Mouse (Mus musculus): ENCODE results near the gene Ctnna2.

The Ctnna2 gene

GRCm38 (mm10) chr6:77817116-77817515 is 162.4 kb downstream of the Ctnna2 start:
- DNase-seq (ENCODE audit: low read depth, low spot score): no peak

- no peak for DNase-seq (ENCODE audit: low read depth, low spot score)
Observed at GRCm38 (mm10) chr6:77811041-77811440, 168.5 kb downstream of the Ctnna2 start.

- DNase-seq (ENCODE audit: low read depth, low spot score): no peak
Observed at GRCm38 (mm10) chr6:77802604-77803003, 176.9 kb downstream of the Ctnna2 start.

GRCm38 (mm10) chr6:77783342-77783741 is 196.2 kb downstream of the Ctnna2 start:
- DNase-seq (ENCODE audit: low read depth, low spot score): no peak

GRCm38 (mm10) chr6:77768357-77769103 is 211.0 kb downstream of the Ctnna2 start:
- no peak for DNase-seq (ENCODE audit: low read depth, low spot score)

- no peak for DNase-seq (ENCODE audit: low read depth, low spot score)
Observed at GRCm38 (mm10) chr6:77758164-77758563, 221.3 kb downstream of the Ctnna2 start.

GRCm38 (mm10) chr6:77745426-77745825 is 234.1 kb downstream of the Ctnna2 start:
- no peak for DNase-seq (ENCODE audit: low read depth, low spot score)

- DNase-seq (ENCODE audit: low read depth, low spot score): no peak
Observed at GRCm38 (mm10) chr6:77743651-77744050, 235.8 kb downstream of the Ctnna2 start.

GRCm38 (mm10) chr6:77742988-77743387 is 236.5 kb downstream of the Ctnna2 start:
- DNase-seq (ENCODE audit: low read depth, low spot score): no peak

GRCm38 (mm10) chr6:77738640-77739039 is 240.9 kb downstream of the Ctnna2 start:
- no peak for DNase-seq (ENCODE audit: low read depth, low spot score)

- no peak for DNase-seq (ENCODE audit: low read depth, low spot score)
Observed at GRCm38 (mm10) chr6:77724952-77725299, 254.6 kb downstream of the Ctnna2 start.

- DNase-seq (ENCODE audit: low read depth, low spot score): no peak
Observed at GRCm38 (mm10) chr6:77724042-77724951, 255.2 kb downstream of the Ctnna2 start.

- DNase-seq (ENCODE audit: low read depth, low spot score): no peak
Observed at GRCm38 (mm10) chr6:77694093-77694492, 285.4 kb downstream of the Ctnna2 start.

GRCm38 (mm10) chr6:77687173-77687572 is 292.3 kb downstream of the Ctnna2 start:
- DNase-seq (ENCODE audit: low read depth, low spot score): no peak

GRCm38 (mm10) chr6:77650127-77650526 is 329.4 kb downstream of the Ctnna2 start:
- peak; percentile 28 for DNase-seq (ENCODE audit: low read depth, low spot score)

- DNase-seq (ENCODE audit: low read depth, low spot score): no peak
Observed at GRCm38 (mm10) chr6:77644591-77644990, 334.9 kb downstream of the Ctnna2 start.

GRCm38 (mm10) chr6:77638784-77639183 is 340.7 kb downstream of the Ctnna2 start:
- DNase-seq (ENCODE audit: low read depth, low spot score): no peak

GRCm38 (mm10) chr6:77633997-77634396 is 345.5 kb downstream of the Ctnna2 start:
- no peak for DNase-seq (ENCODE audit: low read depth, low spot score)

GRCm38 (mm10) chr6:77628573-77629192 is 350.8 kb downstream of the Ctnna2 start:
- no peak for DNase-seq (ENCODE audit: low read depth, low spot score)

GRCm38 (mm10) chr6:77604642-77605392 is 374.7 kb downstream of the Ctnna2 start:
- DNase-seq (ENCODE audit: low read depth, low spot score): no peak

- DNase-seq (ENCODE audit: low read depth, low spot score): no peak
Observed at GRCm38 (mm10) chr6:77603914-77604313, 375.6 kb downstream of the Ctnna2 start.

GRCm38 (mm10) chr6:77599244-77599643 is 380.3 kb downstream of the Ctnna2 start:
- DNase-seq (ENCODE audit: low read depth, low spot score): no peak

Measured in WW6 (cell line).